Mouse (Mus musculus) heart, embryonic 15.5 days (tissue): Measurements from ENCODE around the gene Tbc1d9b. TPM values are rescaled to one million over a fixed set of nuclear protein-coding genes. Genes with fewer than 3 reads are reported as not detected.

Experiments
- ATAC-seq: fragments of 200-750 bp; cut with Nextera tagmentation; replicated peaks from 2 replicates; pipeline ENCODE4 v1.8.0; 2017; ENCODE audit warnings: low read depth, moderate TSS enrichment; ENCODE audit not compliant: insufficient number of reproducible peaks, insufficient read depth, low FRiP score
- H3K27ac ChIP-seq: fragments of 300-500 bp; sonication (generic); 2 replicates; pipeline ENCODE4 v1.5.1; 2015; ENCODE audit warnings: mild to moderate bottlenecking, inconsistent platforms
- H3K27me3 ChIP-seq: fragments of 300-500 bp; sonication (generic); 2 replicates; pipeline ENCODE4 v1.6.1; 2015; ENCODE audit warnings: inconsistent platforms
- H3K36me3 ChIP-seq: fragments of 300-500 bp; sonication (generic); 2 replicates; pipeline ENCODE4 v1.6.1; 2015; ENCODE audit warnings: mild to moderate bottlenecking, inconsistent platforms
- H3K4me1 ChIP-seq: fragments of 300-500 bp; sonication (generic); replicated peaks from 2 replicates; pipeline ENCODE4 v1.6.1; 2015; ENCODE audit warnings: inconsistent platforms
- H3K4me2 ChIP-seq: fragments of 300-500 bp; sonication (generic); 2 replicates; pipeline ENCODE4 v1.6.1; 2015; ENCODE audit warnings: inconsistent platforms, mild to moderate bottlenecking, moderate library complexity
- H3K4me3 ChIP-seq: fragments of 300-500 bp; sonication (generic); 2 replicates; pipeline ENCODE4 v1.5.1; 2015; ENCODE audit warnings: mild to moderate bottlenecking, inconsistent platforms
- H3K9ac ChIP-seq: fragments of 300-500 bp; sonication (generic); 2 replicates; pipeline ENCODE4 v1.6.1; 2015; ENCODE audit warnings: mild to moderate bottlenecking, inconsistent platforms
- H3K9me3 ChIP-seq: fragments of 300-500 bp; sonication (generic); replicated peaks from 2 replicates; pipeline ENCODE4 v1.6.1; 2016; ENCODE audit warnings: inconsistent platforms
- WGBS: fragments of 180-500 bp; shearing (Covaris S2); methylation state at CpG from one replicate; pipeline ENCODE4 v1.1.7; 2015; ENCODE audit warnings: mixed read lengths; 5-methylcytosine and 5-hydroxymethylcytosine counted together
- polyA plus RNA-seq: library from polyadenylated mRNA; unstranded; fragments of >200 nt; fragmentation: Nextera tagmentation; extraction: Ambion mirVana; gene quantifications from 2 replicates; pipeline ENCODE4 v1.2.1, GENCODE M21; 2015

The Tbc1d9b gene
- polyA plus RNA-seq, 1 experiment from 2014 or later = 25.6 TPM

- no peak overlapping the region for H3K9ac ChIP-seq
- no peak overlapping the region for H3K4me3 ChIP-seq
- peaks cover 66% of the 10 kb centered on the region for H3K36me3 ChIP-seq
- ATAC-seq = no peak
- H3K9me3 ChIP-seq = no peaks in the 10 kb centered on the region
- peaks cover 6% of the 10 kb centered on the region for H3K4me1 ChIP-seq
- H3K27ac ChIP-seq = no peak overlapping the region
- WGBS = 55% methylated on average over 10 of the region's 10 CpGs
- H3K4me2 ChIP-seq = no peak overlapping the region
- H3K27me3 ChIP-seq = no peaks in the 10 kb centered on the region
Observed at GRCm38 (mm10) chr11:50138206-50138822, 7.1 kb downstream of the Tbc1d9b start.

- Histone ChIP-seq H3K27me3 (no peaks in the 10 kb centered on the region), H3K4me3 (no peak overlapping the region), H3K9ac (no peak overlapping the region), H3K9me3 (no peaks in the 10 kb centered on the region), H3K36me3 (peaks cover 74% of the 10 kb centered on the region), H3K27ac (no peak overlapping the region), H3K4me1 (no peaks in the 10 kb centered on the region), H3K4me2 (no peak overlapping the region)
- 83% methylated on average over 7 of the region's 7 CpGs for WGBS
- no peak for ATAC-seq
Observed at GRCm38 (mm10) chr11:50139571-50139970, 8.4 kb downstream of the Tbc1d9b start.

GRCm38 (mm10) chr11:50145529-50145928, 14.3 kb downstream of the Tbc1d9b start:
- no peaks in the 10 kb centered on the region for H3K9me3 ChIP-seq
- 85% methylated on average over 3 of the region's 3 CpGs for WGBS
- no peak for ATAC-seq

GRCm38 (mm10) chr11:50146121-50146520, 14.9 kb downstream of the Tbc1d9b start:
- Histone ChIP-seq H3K27me3 (no peaks in the 10 kb centered on the region), H3K4me1 (peaks cover 14% of the 10 kb centered on the region), H3K4me3 (no peak overlapping the region), H3K27ac (no peak overlapping the region), H3K36me3 (peaks cover 73% of the 10 kb centered on the region), H3K4me2 (no peak overlapping the region), H3K9me3 (no peaks in the 10 kb centered on the region), H3K9ac (no peak overlapping the region)
- 96% methylated on average over 13 of the region's 13 CpGs for WGBS
- no peak for ATAC-seq

More at GRCm38 (mm10) chr11:50145529-50145928, 14.3 kb downstream of the Tbc1d9b start:
- Histone ChIP-seq H3K4me3 (no peak overlapping the region), H3K4me2 (no peak overlapping the region), H3K27me3 (no peaks in the 10 kb centered on the region), H3K36me3 (peaks cover 73% of the 10 kb centered on the region), H3K27ac (no peak overlapping the region), H3K9ac (no peak overlapping the region), H3K4me1 (peaks cover 14% of the 10 kb centered on the region)

GRCm38 (mm10) chr11:50147267-50147957, 16.2 kb downstream of the Tbc1d9b start:
- peaks cover 78% of the 10 kb centered on the region for H3K36me3 ChIP-seq
- no peaks in the 10 kb centered on the region for H3K27me3 ChIP-seq
- 37% methylated on average over 9 of the region's 9 CpGs for WGBS
- peaks cover 14% of the 10 kb centered on the region for H3K4me1 ChIP-seq
- H3K27ac ChIP-seq = peak overlapping the region; percentile 75
- H3K9ac ChIP-seq = no peak overlapping the region
- H3K4me2 ChIP-seq = no peak overlapping the region
- no peaks in the 10 kb centered on the region for H3K9me3 ChIP-seq
- ATAC-seq = peak; percentile 65
- no peak overlapping the region for H3K4me3 ChIP-seq

- ATAC-seq = no peak
Observed at GRCm38 (mm10) chr11:50147958-50148476, 16.8 kb downstream of the Tbc1d9b start.

GRCm38 (mm10) chr11:50149200-50149599, 18.0 kb downstream of the Tbc1d9b start:
- Histone ChIP-seq H3K27ac (no peak overlapping the region), H3K9ac (no peak overlapping the region), H3K4me2 (no peak overlapping the region), H3K27me3 (no peaks in the 10 kb centered on the region), H3K9me3 (no peaks in the 10 kb centered on the region), H3K36me3 (peaks cover 75% of the 10 kb centered on the region), H3K4me3 (no peak overlapping the region), H3K4me1 (peaks cover 14% of the 10 kb centered on the region)
- WGBS = 84% methylated on average over 7 of the region's 7 CpGs
- no peak for ATAC-seq

More at GRCm38 (mm10) chr11:50147958-50148476, 16.8 kb downstream of the Tbc1d9b start:
- Histone ChIP-seq H3K27me3 (no peaks in the 10 kb centered on the region), H3K27ac (peak overlapping the region; percentile 75), H3K9me3 (no peaks in the 10 kb centered on the region), H3K4me2 (no peak overlapping the region), H3K36me3 (peaks cover 78% of the 10 kb centered on the region), H3K9ac (no peak overlapping the region), H3K4me3 (no peak overlapping the region), H3K4me1 (peaks cover 14% of the 10 kb centered on the region)
- WGBS = 95% methylated on average over 11 of the region's 11 CpGs

GRCm38 (mm10) chr11:50149603-50150150, 18.5 kb downstream of the Tbc1d9b start:
- Histone ChIP-seq H3K4me2 (no peak overlapping the region), H3K27ac (no peak overlapping the region), H3K9me3 (no peaks in the 10 kb centered on the region), H3K27me3 (no peaks in the 10 kb centered on the region), H3K36me3 (peaks cover 79% of the 10 kb centered on the region), H3K9ac (no peak overlapping the region), H3K4me3 (no peak overlapping the region), H3K4me1 (peaks cover 14% of the 10 kb centered on the region)
- 81% methylated on average over 9 of the region's 9 CpGs for WGBS
- ATAC-seq = no peak

GRCm38 (mm10) chr11:50151374-50151773, 20.2 kb downstream of the Tbc1d9b start:
- ATAC-seq = no peak
- Histone ChIP-seq H3K4me1 (peaks cover 14% of the 10 kb centered on the region), H3K9ac (no peak overlapping the region), H3K4me3 (no peak overlapping the region), H3K9me3 (no peaks in the 10 kb centered on the region), H3K27me3 (no peaks in the 10 kb centered on the region), H3K27ac (no peak overlapping the region), H3K36me3 (peaks cover 81% of the 10 kb centered on the region), H3K4me2 (no peak overlapping the region)
- 84% methylated on average over 3 of the region's 3 CpGs for WGBS

- no peaks in the 10 kb centered on the region for H3K4me1 ChIP-seq
- no peaks in the 10 kb centered on the region for H3K27me3 ChIP-seq
- 71% methylated on average over 9 of the region's 9 CpGs for WGBS
- H3K27ac ChIP-seq = no peak overlapping the region
- no peak for ATAC-seq
- H3K36me3 ChIP-seq = peaks cover 95% of the 10 kb centered on the region
- no peak overlapping the region for H3K9ac ChIP-seq
- no peaks in the 10 kb centered on the region for H3K9me3 ChIP-seq
- no peak overlapping the region for H3K4me2 ChIP-seq
- no peak overlapping the region for H3K4me3 ChIP-seq
Observed at GRCm38 (mm10) chr11:50154166-50154565, 23.0 kb downstream of the Tbc1d9b start.

- H3K27ac ChIP-seq = no peak overlapping the region
- no peaks in the 10 kb centered on the region for H3K9me3 ChIP-seq
- H3K4me3 ChIP-seq = no peak overlapping the region
- H3K36me3 ChIP-seq = peaks cover 95% of the 10 kb centered on the region
- no peak for ATAC-seq
- no peak overlapping the region for H3K4me2 ChIP-seq
- 75% methylated on average over 12 of the region's 12 CpGs for WGBS
- no peaks in the 10 kb centered on the region for H3K4me1 ChIP-seq
- H3K27me3 ChIP-seq = no peaks in the 10 kb centered on the region
- no peak overlapping the region for H3K9ac ChIP-seq
Observed at GRCm38 (mm10) chr11:50154777-50155520, 23.8 kb downstream of the Tbc1d9b start.
